Mouse (Mus musculus) midbrain, embryonic 14.5 days (tissue): ENCODE measurements around the gene Armc8. TPM values are rescaled to one million over a fixed set of nuclear protein-coding genes. Genes with fewer than 3 reads are reported as not detected.

Experiments used
- ATAC-seq: fragments of 200-750 bp; cut with Nextera tagmentation; 2 replicates; pipeline ENCODE4 v1.8.0; 2017; ENCODE audit warnings: moderate number of reproducible peaks, moderate library complexity; ENCODE audit not compliant: low FRiP score, low TSS enrichment
- DNase-seq: peaks from one replicate; pipeline ENCODE4 v3.0.0-alpha.2; 2015
- H3K27ac ChIP-seq: fragments of 300-500 bp; sonication (generic); replicated peaks from 2 replicates; pipeline ENCODE4 v1.5.1; 2014; ENCODE audit warnings: mild to moderate bottlenecking, low read depth, low read length, moderate library complexity
- H3K27me3 ChIP-seq: fragments of 300-500 bp; sonication (generic); 2 replicates; pipeline ENCODE4 v1.6.1; 2014; ENCODE audit warnings: low read length, control low read depth, mixed read lengths; ENCODE audit not compliant: control insufficient read depth, insufficient read depth
- H3K36me3 ChIP-seq: fragments of 300-500 bp; sonication (generic); 2 replicates; pipeline ENCODE4 v1.6.1; 2014; ENCODE audit warnings: low read length, control low read depth; ENCODE audit not compliant: control insufficient read depth, insufficient read depth
- H3K4me1 ChIP-seq: fragments of 300-500 bp; sonication (generic); 2 replicates; pipeline ENCODE4 v1.6.1; 2014; ENCODE audit warnings: mild to moderate bottlenecking, antibody characterized with exemption, low read length, control low read depth; ENCODE audit not compliant: control insufficient read depth, insufficient read depth
- H3K4me2 ChIP-seq: fragments of 300-500 bp; sonication (generic); 2 replicates; pipeline ENCODE4 v1.6.1; 2014; ENCODE audit warnings: mild to moderate bottlenecking, low read length, moderate library complexity
- H3K4me3 ChIP-seq: fragments of 300-500 bp; sonication (generic); replicated peaks from 2 replicates; pipeline ENCODE4 v1.5.1; 2014; ENCODE audit warnings: low read depth, low read length
- H3K9ac ChIP-seq: fragments of 300-500 bp; sonication (generic); replicated peaks from 2 replicates; pipeline ENCODE4 v1.6.1; 2014; ENCODE audit warnings: mild to moderate bottlenecking, low read length, moderate library complexity
- H3K9me3 ChIP-seq: fragments of 300-500 bp; sonication (generic); 2 replicates; pipeline ENCODE4 v1.6.1; 2016; ENCODE audit warnings: low read length, control low read depth, mixed read lengths; ENCODE audit not compliant: control insufficient read depth
- WGBS: fragments of 180-500 bp; shearing (Covaris S2); extraction: QIAGEN DNeasy Blood & Tissue Kit; methylation state at CpG from one replicate; pipeline ENCODE4 v1.1.7; 2014; 5-methylcytosine and 5-hydroxymethylcytosine counted together
- polyA plus RNA-seq: library from polyadenylated mRNA; unstranded; fragments of >200 nt; fragmentation: Nextera tagmentation; extraction: Ambion mirVana; gene quantifications from 2 replicates; pipeline ENCODE4 v1.2.1, GENCODE M21; 2014

The Armc8 gene
- polyA plus RNA-seq, 1 experiment from 2014 or later = 81.0 TPM

DNA sequence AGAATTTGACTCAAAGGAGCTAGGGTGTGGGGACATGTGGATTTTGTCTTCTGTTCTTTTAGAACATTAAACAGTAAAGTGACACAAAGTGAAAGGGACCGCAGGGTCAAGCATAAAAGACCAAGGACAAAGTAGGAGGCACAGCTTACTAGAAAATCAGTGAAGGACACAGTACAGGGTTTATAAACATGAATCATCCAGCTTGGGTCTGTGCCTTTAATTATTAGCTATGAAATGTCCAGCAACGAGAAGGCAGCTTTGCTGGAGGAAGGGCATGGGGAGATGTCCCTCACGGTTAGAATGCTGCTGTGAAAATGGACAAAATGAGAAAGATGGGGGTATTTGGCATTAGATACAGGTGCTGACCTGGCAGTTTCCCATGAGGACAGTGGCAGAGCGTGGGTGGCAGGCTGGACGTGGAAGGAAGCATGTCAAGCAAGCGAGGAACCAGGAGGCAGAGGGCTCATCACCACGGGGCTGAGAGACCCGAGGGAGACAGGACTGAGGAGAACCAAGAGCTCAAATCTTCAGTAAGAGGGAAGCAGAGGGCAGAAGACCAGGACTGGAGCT lies 81.5 kb downstream of the Armc8 start:
- H3K27ac ChIP-seq = no peak overlapping the region
- H3K4me2 ChIP-seq = no peak overlapping the region
- H3K36me3 ChIP-seq = peaks cover 68% of the 10 kb centered on the region
- H3K9ac ChIP-seq = no peak overlapping the region
- 90% methylated on average over 8 of the region's 8 CpGs for WGBS
- no peak for DNase-seq
- H3K9me3 ChIP-seq = no peaks in the 10 kb centered on the region
- no peaks in the 10 kb centered on the region for H3K27me3 ChIP-seq
- no peak overlapping the region for H3K4me3 ChIP-seq
- H3K4me1 ChIP-seq = no peaks in the 10 kb centered on the region
- ATAC-seq = no peak

- H3K4me3 ChIP-seq = no peak overlapping the region
- 94% methylated on average over 4 of the region's 4 CpGs for WGBS
- DNase-seq (no peak), ATAC-seq (no peak)
- H3K27ac ChIP-seq = no peak overlapping the region
- H3K4me2 ChIP-seq = no peak overlapping the region
- no peaks in the 10 kb centered on the region for H3K4me1 ChIP-seq
- H3K9ac ChIP-seq = no peak overlapping the region
- H3K36me3 ChIP-seq = peaks cover 73% of the 10 kb centered on the region
- no peaks in the 10 kb centered on the region for H3K27me3 ChIP-seq
- H3K9me3 ChIP-seq = no peaks in the 10 kb centered on the region
These were observed 83.6 kb downstream of the Armc8 start for GRCm38 (mm10) chr9:99485144-99485543.

GRCm38 (mm10) chr9:99484632-99485031 lies 84.1 kb downstream of the Armc8 start:
- H3K27ac ChIP-seq = no peak overlapping the region
- H3K4me2 ChIP-seq = no peak overlapping the region
- no peaks in the 10 kb centered on the region for H3K27me3 ChIP-seq
- no peaks in the 10 kb centered on the region for H3K9me3 ChIP-seq
- no peaks in the 10 kb centered on the region for H3K4me1 ChIP-seq
- ATAC-seq (no peak), DNase-seq (no peak)
- no peak overlapping the region for H3K9ac ChIP-seq
- no peak overlapping the region for H3K4me3 ChIP-seq
- H3K36me3 ChIP-seq = peaks cover 68% of the 10 kb centered on the region

- Histone ChIP-seq H3K4me3 (no peak overlapping the region), H3K4me1 (no peaks in the 10 kb centered on the region), H3K4me2 (no peak overlapping the region), H3K9me3 (no peaks in the 10 kb centered on the region), H3K36me3 (peaks cover 70% of the 10 kb centered on the region), H3K27me3 (no peaks in the 10 kb centered on the region), H3K27ac (no peak overlapping the region), H3K9ac (no peak overlapping the region)
- WGBS = 96% methylated on average over 4 of the region's 4 CpGs
- ATAC-seq = no peak
- no peak for DNase-seq
These were observed 85.5 kb downstream of the Armc8 start for GRCm38 (mm10) chr9:99483191-99483590.

DNA sequence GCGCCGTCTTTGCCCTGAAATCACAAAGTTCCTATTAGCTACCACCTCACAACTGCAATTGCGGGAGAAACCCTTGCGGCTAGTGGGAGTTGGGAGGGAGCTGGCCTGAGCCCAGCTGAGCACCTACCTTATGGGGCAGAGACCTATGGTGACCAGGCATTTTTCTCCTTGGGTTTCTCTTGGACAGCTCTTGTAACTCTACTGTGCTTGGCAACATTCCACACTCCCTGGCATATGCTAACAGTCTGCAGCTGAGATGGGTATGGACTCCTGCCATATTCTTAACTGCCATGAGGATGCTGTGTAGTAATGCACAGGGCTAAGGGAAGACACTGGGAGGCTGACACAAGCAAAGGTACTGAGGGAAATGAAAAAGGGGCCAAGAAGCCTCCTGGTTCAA lies 87.9 kb downstream of the Armc8 start:
- no peak overlapping the region for H3K4me2 ChIP-seq
- no peak overlapping the region for H3K4me3 ChIP-seq
- ATAC-seq (no peak), DNase-seq (peak; percentile 10)
- no peaks in the 10 kb centered on the region for H3K27me3 ChIP-seq
- 91% methylated on average over 4 of the region's 4 CpGs for WGBS
- no peaks in the 10 kb centered on the region for H3K4me1 ChIP-seq
- no peak overlapping the region for H3K9ac ChIP-seq
- H3K36me3 ChIP-seq = peaks cover 55% of the 10 kb centered on the region
- H3K9me3 ChIP-seq = no peaks in the 10 kb centered on the region
- H3K27ac ChIP-seq = no peak overlapping the region

- H3K27ac ChIP-seq = no peak overlapping the region
- no peaks in the 10 kb centered on the region for H3K27me3 ChIP-seq
- no peak overlapping the region for H3K4me2 ChIP-seq
- peak; percentile 17 for DNase-seq
- 78% methylated on average over 9 of the region's 9 CpGs for WGBS
- no peak overlapping the region for H3K4me3 ChIP-seq
- no peaks in the 10 kb centered on the region for H3K9me3 ChIP-seq
- no peak for ATAC-seq
- H3K36me3 ChIP-seq = peaks cover 53% of the 10 kb centered on the region
- no peak overlapping the region for H3K9ac ChIP-seq
- no peaks in the 10 kb centered on the region for H3K4me1 ChIP-seq
These were observed 89.5 kb downstream of the Armc8 start for GRCm38 (mm10) chr9:99479181-99479711.

- no peak for ATAC-seq
- DNase-seq = no peak
- Histone ChIP-seq H3K36me3 (peaks cover 15% of the 10 kb centered on the region; the same call in 1 of the 2 replicates), H3K9me3 (no peaks in the 10 kb centered on the region), H3K27ac (no peak overlapping the region), H3K4me1 (no peaks in the 10 kb centered on the region), H3K9ac (no peak overlapping the region), H3K4me2 (no peak overlapping the region), H3K4me3 (no peak overlapping the region), H3K27me3 (no peaks in the 10 kb centered on the region)
- WGBS = 83% methylated on average over 7 of the region's 7 CpGs
These were observed 97.4 kb downstream of the Armc8 start for GRCm38 (mm10) chr9:99471334-99471733.

DNA sequence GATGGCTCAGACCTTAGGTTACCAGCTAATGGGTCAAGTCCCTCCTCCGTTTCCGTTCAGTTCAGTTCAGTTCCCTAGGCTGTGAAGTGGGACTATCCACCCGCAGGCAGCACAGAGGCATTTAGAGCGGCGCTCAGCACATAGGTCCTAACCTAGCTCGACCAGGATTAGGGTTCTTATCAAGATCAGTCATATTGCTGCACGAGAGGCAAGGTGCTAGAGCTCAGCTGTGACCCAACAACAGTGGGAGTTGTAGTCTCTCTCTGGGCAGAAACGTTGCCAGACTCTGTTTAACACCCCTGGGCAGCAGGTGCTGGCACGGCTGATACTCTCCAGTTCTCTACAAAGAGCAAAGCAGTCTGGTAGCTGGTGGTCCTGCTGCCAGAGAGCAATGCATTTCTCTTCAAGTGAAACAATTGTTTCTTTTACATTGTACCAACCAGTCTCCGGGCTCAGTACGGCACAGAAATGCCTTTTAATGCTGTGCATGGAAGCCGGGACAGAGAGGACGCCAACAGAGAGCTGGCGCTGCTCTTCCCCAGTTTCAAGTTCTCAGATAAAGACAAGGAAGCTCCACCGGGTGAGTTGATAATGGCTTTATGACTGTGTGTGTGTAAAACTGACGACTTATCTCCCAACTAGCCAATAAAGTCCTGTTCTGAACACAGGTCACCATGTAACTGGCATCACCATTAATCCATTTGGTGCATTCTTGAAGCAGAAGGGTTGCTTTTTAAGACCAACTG lies 98.2 kb downstream of the Armc8 start:
- H3K27ac ChIP-seq = no peak overlapping the region

More for the DNA sequence above, 98.2 kb downstream of the Armc8 start:
- Histone ChIP-seq H3K36me3 (peaks cover 7% of the 10 kb centered on the region; the same call in 1 of the 2 replicates), H3K4me1 (no peaks in the 10 kb centered on the region), H3K4me3 (no peak overlapping the region), H3K9ac (no peak overlapping the region), H3K4me2 (no peak overlapping the region), H3K9me3 (no peaks in the 10 kb centered on the region), H3K27me3 (no peaks in the 10 kb centered on the region)
- no peak for ATAC-seq
- DNase-seq = no peak
- 78% methylated on average over 16 of the region's 16 CpGs for WGBS
